Mouse (Mus musculus) hindbrain, embryonic 16.5 days (tissue): ENCODE data around the gene Ciart. TPM values are rescaled to one million over a fixed set of nuclear protein-coding genes. Genes with fewer than 3 reads are reported as not detected.

Experiments used
- ATAC-seq: fragments of 200-750 bp; cut with Nextera tagmentation; 2 replicates; pipeline ENCODE4 v1.8.0; 2017; ENCODE audit warnings: moderate TSS enrichment, moderate library complexity
- H3K27ac ChIP-seq: fragments of 300-500 bp; sonication (generic); 2 replicates; pipeline ENCODE4 v1.5.1; 2014; ENCODE audit warnings: low read depth, mild to moderate bottlenecking, control low read depth, low read length, moderate library complexity
- H3K27me3 ChIP-seq: fragments of 300-500 bp; sonication (generic); replicated peaks from 2 replicates; pipeline ENCODE4 v1.6.1; 2014; ENCODE audit warnings: low read length; ENCODE audit not compliant: control insufficient read depth, insufficient read depth
- H3K36me3 ChIP-seq: fragments of 300-500 bp; sonication (generic); 2 replicates; pipeline ENCODE4 v1.6.1; 2014; ENCODE audit warnings: mild to moderate bottlenecking, low read length, moderate library complexity, mixed read lengths; ENCODE audit not compliant: control insufficient read depth, insufficient read depth
- H3K4me1 ChIP-seq: fragments of 300-500 bp; sonication (generic); 2 replicates; pipeline ENCODE4 v1.6.1; 2014; ENCODE audit warnings: low read depth, low read length; ENCODE audit not compliant: control insufficient read depth, insufficient read depth
- H3K4me2 ChIP-seq: fragments of 300-500 bp; sonication (generic); 2 replicates; pipeline ENCODE4 v1.6.1; 2014; ENCODE audit warnings: mild to moderate bottlenecking, low read length, control low read depth, moderate library complexity
- H3K4me3 ChIP-seq: fragments of 300-500 bp; sonication (generic); 2 replicates; pipeline ENCODE4 v1.5.1; 2014; ENCODE audit warnings: mild to moderate bottlenecking, low read length, control low read depth, moderate library complexity
- H3K9ac ChIP-seq: fragments of 300-500 bp; sonication (generic); 2 replicates; pipeline ENCODE4 v1.6.1; 2014; ENCODE audit warnings: low read depth, mild to moderate bottlenecking, control low read depth, low read length, moderate library complexity
- H3K9me3 ChIP-seq: fragments of 300-500 bp; sonication (generic); 2 replicates; pipeline ENCODE4 v1.6.1; 2014; ENCODE audit warnings: mild to moderate bottlenecking, low read length, moderate library complexity; ENCODE audit not compliant: control insufficient read depth
- whole genome bisulfite sequencing: fragments of 180-500 bp; shearing (Covaris S2); extraction: QIAGEN DNeasy Blood & Tissue Kit; methylation state at CpG from one replicate; pipeline ENCODE4 v1.1.7; 2014; 5-methylcytosine and 5-hydroxymethylcytosine counted together
- polyA plus RNA-seq: library from polyadenylated mRNA; unstranded; fragments of >200 nt; fragmentation: Nextera tagmentation; extraction: Ambion mirVana; gene quantifications from 2 replicates; pipeline ENCODE4 v1.2.1, GENCODE M21; 2015

Gene Ciart
- polyA plus RNA-seq: 5.1 and 6.1 TPM in 2 replicates

- under 1% methylated on average over 64 of the region's 66 CpGs for WGBS
- no peaks in the 10 kb centered on the region for H3K9me3 ChIP-seq
- peak within 1 kb of the TSS; percentile 70 for H3K9ac ChIP-seq
- peak within 1 kb of the TSS; percentile 97 for H3K4me2 ChIP-seq
- peak; percentile 100 for ATAC-seq
- H3K4me3 ChIP-seq: peak within 1 kb of the TSS; percentile 56
- 0 out of 2 replicates have a peak within 1 kb of the TSS, but pooled peaks have one; percentile 31 for H3K27ac ChIP-seq
- no peaks in the 10 kb centered on the region for H3K27me3 ChIP-seq
- no peaks in the 10 kb centered on the region for H3K36me3 ChIP-seq
- peaks cover 11% of the 10 kb centered on the region for H3K4me1 ChIP-seq
Measured at GRCm38 (mm10) chr3:95881979-95882815, at the start of gene Ciart. Gene Ciart, minus strand, starts transcription at chr3:95882251.

DNA sequence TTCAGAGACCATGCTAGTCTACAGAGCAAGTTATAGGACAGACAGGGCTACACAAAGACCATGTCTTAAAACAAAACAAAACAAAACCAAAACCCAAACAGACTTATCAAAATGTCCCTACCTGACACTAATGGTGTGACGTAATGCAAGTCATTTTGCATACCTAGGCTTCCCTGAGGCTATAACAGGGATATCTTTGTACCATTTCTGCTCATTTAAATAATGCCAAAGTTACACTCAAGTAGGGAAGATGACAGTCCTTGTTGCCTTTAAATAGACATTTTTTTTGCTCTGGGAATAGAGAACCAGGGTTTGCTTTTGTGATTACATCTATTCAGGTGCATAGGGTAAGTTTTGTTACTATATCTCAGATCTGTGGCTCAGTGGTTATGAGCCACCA lies 49.4 kb upstream of the Ciart start:
- WGBS: 88% methylated on average over 1 of the region's 1 CpGs
- H3K27me3 ChIP-seq: no peaks in the 10 kb centered on the region
- no peaks in the 10 kb centered on the region for H3K9me3 ChIP-seq
- H3K4me2 ChIP-seq: no peak overlapping the region
- peaks cover 5% of the 10 kb centered on the region for H3K4me1 ChIP-seq
- H3K27ac ChIP-seq: no peak overlapping the region
- H3K4me3 ChIP-seq: no peak overlapping the region
- H3K9ac ChIP-seq: no peak overlapping the region
- H3K36me3 ChIP-seq: peaks cover 5% of the 10 kb centered on the region; the same call in 1 of the 2 replicates
- ATAC-seq: no peak

GRCm38 (mm10) chr3:95930471-95930789 lies 48.4 kb upstream of the Ciart start:
- Histone ChIP-seq H3K27ac (no peak overlapping the region; the same call in 1 of the 2 replicates), H3K36me3 (peaks cover 5% of the 10 kb centered on the region; the same call in 1 of the 2 replicates), H3K4me1 (peaks cover 5% of the 10 kb centered on the region), H3K4me3 (peak overlapping the region; percentile 86), H3K9me3 (no peaks in the 10 kb centered on the region), H3K27me3 (no peaks in the 10 kb centered on the region), H3K9ac (peak overlapping the region; percentile 85), H3K4me2 (peak overlapping the region; percentile 82)
- no peak for ATAC-seq
- WGBS: 5% methylated on average over 5 of the region's 5 CpGs

- Histone ChIP-seq H3K27ac (peak overlapping the region; percentile 86), H3K9me3 (no peaks in the 10 kb centered on the region), H3K9ac (peak overlapping the region; percentile 85), H3K4me1 (peaks cover 5% of the 10 kb centered on the region), H3K4me2 (peak overlapping the region; percentile 82), H3K27me3 (no peaks in the 10 kb centered on the region), H3K4me3 (peak overlapping the region; percentile 86), H3K36me3 (peaks cover 5% of the 10 kb centered on the region; the same call in 1 of the 2 replicates)
- WGBS: under 1% methylated on average over 84 of the region's 105 CpGs
- no peak; the same call in 1 of the 2 replicates for ATAC-seq
Measured at GRCm38 (mm10) chr3:95929581-95930470, 47.8 kb upstream of the Ciart start.

GRCm38 (mm10) chr3:95928658-95929503 lies 46.8 kb upstream of the Ciart start, which contains the start of gene Anp32e:
Gene Anp32e, plus strand, starts transcription at chr3:95929246.
- WGBS: under 1% methylated on average over 45 of the region's 49 CpGs
- peak within 1 kb of the TSS; percentile 86 for H3K27ac ChIP-seq
- no peaks in the 10 kb centered on the region for H3K9me3 ChIP-seq
- ATAC-seq: peak; percentile 100
- H3K9ac ChIP-seq: peak within 1 kb of the TSS; percentile 85
- peaks cover 5% of the 10 kb centered on the region for H3K4me1 ChIP-seq
- H3K36me3 ChIP-seq: peaks cover 1% of the 10 kb centered on the region; the same call in 1 of the 2 replicates
- H3K27me3 ChIP-seq: no peaks in the 10 kb centered on the region
- peak within 1 kb of the TSS; percentile 82 for H3K4me2 ChIP-seq
- peak within 1 kb of the TSS; percentile 86 for H3K4me3 ChIP-seq

- Histone ChIP-seq H3K27ac (no peak overlapping the region), H3K4me2 (peak overlapping the region; percentile 68), H3K4me1 (peaks cover 5% of the 10 kb centered on the region), H3K4me3 (peak overlapping the region; percentile 86), H3K36me3 (no peaks in the 10 kb centered on the region), H3K27me3 (no peaks in the 10 kb centered on the region), H3K9me3 (no peaks in the 10 kb centered on the region), H3K9ac (peak overlapping the region; percentile 24; the same call in 1 of the 2 replicates)
- no peak for ATAC-seq
- WGBS: 63% methylated on average over 6 of the region's 6 CpGs
Measured at GRCm38 (mm10) chr3:95928261-95928657, 46.2 kb upstream of the Ciart start.

DNA sequence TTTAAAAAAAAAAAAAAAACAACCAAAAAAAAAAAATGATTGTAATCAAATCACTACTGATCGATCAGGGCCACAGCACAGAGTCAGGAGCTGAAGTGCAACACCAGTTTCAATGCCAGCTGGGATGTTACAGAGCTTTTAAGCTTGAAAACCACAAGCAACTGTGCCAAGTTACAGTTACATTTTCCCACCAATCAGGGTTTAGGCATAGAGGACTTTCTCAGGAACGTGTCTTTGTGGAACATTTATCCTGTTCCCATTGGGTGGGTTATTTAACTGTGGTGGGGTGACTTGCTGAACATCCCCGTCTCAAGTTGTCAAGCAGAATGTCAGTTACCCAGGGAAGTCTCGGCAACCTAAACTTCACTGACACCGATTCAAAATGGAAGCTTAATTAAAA lies 43.0 kb upstream of the Ciart start:
- no peaks in the 10 kb centered on the region for H3K36me3 ChIP-seq
- 86% methylated on average over 5 of the region's 5 CpGs for WGBS
- H3K9ac ChIP-seq: no peak overlapping the region
- H3K9me3 ChIP-seq: no peaks in the 10 kb centered on the region
- no peaks in the 10 kb centered on the region for H3K27me3 ChIP-seq
- H3K4me3 ChIP-seq: no peak overlapping the region
- ATAC-seq: no peak
- H3K4me2 ChIP-seq: no peak overlapping the region
- no peak overlapping the region for H3K27ac ChIP-seq
- H3K4me1 ChIP-seq: no peaks in the 10 kb centered on the region; the same call in 1 of the 2 replicates

GRCm38 (mm10) chr3:95924185-95924584 lies 42.1 kb upstream of the Ciart start:
- ATAC-seq: no peak
- H3K36me3 ChIP-seq: no peaks in the 10 kb centered on the region

More at GRCm38 (mm10) chr3:95924185-95924584, 42.1 kb upstream of the Ciart start:
- H3K4me1 ChIP-seq: no peaks in the 10 kb centered on the region; the same call in 1 of the 2 replicates
- H3K9ac ChIP-seq: no peak overlapping the region
- 79% methylated on average over 4 of the region's 4 CpGs for WGBS
- no peaks in the 10 kb centered on the region for H3K27me3 ChIP-seq
- H3K9me3 ChIP-seq: no peaks in the 10 kb centered on the region
- H3K4me2 ChIP-seq: no peak overlapping the region
- H3K4me3 ChIP-seq: no peak overlapping the region
- H3K27ac ChIP-seq: no peak overlapping the region
